Mouse (Mus musculus): Measurements from ENCODE around the gene Klf13. TPM values are rescaled to one million over a fixed set of nuclear protein-coding genes. Genes with fewer than 3 reads are reported as not detected.

Gene Klf13
- polyA plus RNA-seq, 1 experiment from 2014 or later = 32.0 TPM

DNA sequence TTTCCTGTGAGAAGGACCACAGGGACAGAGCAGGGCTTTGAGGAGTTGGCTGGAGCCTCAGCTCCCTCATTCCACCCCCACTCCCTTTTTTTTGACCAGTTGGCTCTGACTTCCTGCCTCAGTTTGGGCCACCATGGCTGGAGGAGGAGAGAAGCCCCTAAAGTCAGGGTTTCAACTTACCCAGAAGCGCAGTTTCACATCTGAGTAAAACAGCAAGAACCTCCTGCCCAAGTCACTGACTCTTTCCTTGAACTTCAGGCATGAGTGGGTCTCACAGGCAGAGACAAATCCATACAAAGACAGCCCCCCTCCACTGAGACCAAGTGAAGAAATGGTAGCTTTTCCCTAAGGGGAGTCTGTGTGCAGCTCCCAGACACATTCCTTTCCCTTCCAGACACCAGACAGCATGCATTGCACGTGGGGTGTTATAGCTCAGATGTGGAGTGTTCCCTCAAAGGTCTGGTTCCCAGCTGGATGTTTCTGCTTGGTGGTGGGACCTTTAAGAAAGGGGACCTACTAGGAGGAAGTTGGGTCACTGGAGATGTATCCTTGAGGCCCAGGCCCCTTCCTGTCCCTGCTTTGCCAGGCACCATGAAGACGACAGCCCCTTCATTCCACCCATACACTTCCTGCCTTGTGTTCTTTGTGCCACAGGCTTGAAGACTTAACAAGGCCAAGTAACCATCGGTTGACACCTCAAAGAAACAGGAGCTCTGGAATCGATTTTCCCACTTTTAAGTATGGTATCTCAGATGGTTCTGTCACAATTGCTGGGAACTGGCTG lies 27.1 kb upstream of the Klf13 start:
- ATAC-seq (ENCODE audit: low FRiP score) = no peak
- DNase-seq (ENCODE audit: low spot score, missing footprints) = peak; percentile 83
- Histone ChIP-seq H3K9ac (ENCODE audit: low read length) (no peak overlapping the region), H3K36me3 (ENCODE audit: control insufficient read depth, insufficient read depth, low read length) (no peaks in the 10 kb centered on the region), H3K9me3 (ENCODE audit: control insufficient read depth, low read length) (no peaks in the 10 kb centered on the region), H3K27me3 (ENCODE audit: control insufficient read depth, insufficient read depth, low read length) (no peaks in the 10 kb centered on the region), H3K27ac (ENCODE audit: low read depth, low read length) (no peak overlapping the region), H3K4me1 (ENCODE audit: control insufficient read depth, insufficient read depth, low read length) (no peaks in the 10 kb centered on the region), H3K4me3 (ENCODE audit: low read depth, low read length) (no peak overlapping the region), H3K4me2 (no peak overlapping the region)
- WGBS = 82% methylated on average over 5 of the region's 5 CpGs

DNA sequence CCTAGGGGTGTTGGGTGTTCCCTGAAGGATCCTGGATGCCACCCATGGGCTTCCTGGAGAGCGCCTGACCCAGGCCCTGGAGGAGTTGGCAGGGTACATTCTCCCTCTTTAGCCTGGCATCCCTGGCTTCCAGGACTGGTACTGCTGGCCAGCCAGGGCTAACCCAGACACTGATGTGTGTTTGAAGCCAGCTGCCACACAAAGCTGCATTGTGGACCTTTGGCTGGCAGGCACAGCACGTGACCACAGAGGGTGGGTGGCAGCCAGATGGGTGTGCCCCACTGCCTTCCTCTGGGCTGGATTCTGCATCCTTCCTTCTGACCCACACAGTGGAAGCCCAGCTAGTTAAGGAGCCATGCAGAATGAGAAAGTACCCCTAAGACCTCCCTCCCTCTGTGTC lies 26.4 kb upstream of the Klf13 start:
- DNase-seq (ENCODE audit: low spot score, missing footprints) = peak; percentile 74
- H3K27ac ChIP-seq (ENCODE audit: low read depth, low read length) = no peak overlapping the region

DNA sequence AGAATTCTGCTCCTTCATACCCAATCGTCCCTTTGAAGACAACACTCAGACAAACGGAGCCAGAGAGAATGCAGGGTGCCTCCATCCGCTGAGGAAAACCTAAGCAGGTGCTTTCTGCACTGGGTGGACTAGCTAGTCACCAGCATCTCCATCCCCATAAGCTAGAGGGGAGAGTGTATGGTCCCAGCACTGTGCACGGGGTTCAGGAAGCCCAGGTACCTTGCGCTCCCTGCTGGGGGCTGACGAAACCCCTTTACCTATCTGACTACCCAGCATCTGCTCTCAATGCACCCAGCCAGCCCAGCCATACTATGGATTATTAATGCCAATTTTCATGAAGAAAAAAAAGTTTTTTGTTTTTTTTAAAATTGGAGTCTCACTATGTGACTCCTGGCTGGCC lies 25.4 kb upstream of the Klf13 start:
- no peak overlapping the region for H3K4me3 ChIP-seq (ENCODE audit: low read depth, low read length)
- no peak overlapping the region for H3K4me2 ChIP-seq
- DNase-seq (ENCODE audit: low spot score, missing footprints) (peak; percentile 81), ATAC-seq (ENCODE audit: low FRiP score) (peak; percentile 47; the same call in 1 of the 2 replicates)
- H3K27ac ChIP-seq (ENCODE audit: low read depth, low read length) = no peak overlapping the region
- H3K9me3 ChIP-seq (ENCODE audit: control insufficient read depth, low read length) = no peaks in the 10 kb centered on the region
- H3K27me3 ChIP-seq (ENCODE audit: control insufficient read depth, insufficient read depth, low read length) = no peaks in the 10 kb centered on the region
- WGBS = 79% methylated on average over 6 of the region's 6 CpGs
- no peaks in the 10 kb centered on the region for H3K36me3 ChIP-seq (ENCODE audit: control insufficient read depth, insufficient read depth, low read length)
- no peaks in the 10 kb centered on the region for H3K4me1 ChIP-seq (ENCODE audit: control insufficient read depth, insufficient read depth, low read length)
- no peak overlapping the region for H3K9ac ChIP-seq (ENCODE audit: low read length)

More for the DNA sequence above, 26.4 kb upstream of the Klf13 start:
- ATAC-seq (ENCODE audit: low FRiP score) = peak; percentile 42; the same call in 1 of the 2 replicates
- H3K36me3 ChIP-seq (ENCODE audit: control insufficient read depth, insufficient read depth, low read length) = no peaks in the 10 kb centered on the region
- 83% methylated on average over 2 of the region's 2 CpGs for WGBS
- no peak overlapping the region for H3K4me3 ChIP-seq (ENCODE audit: low read depth, low read length)
- H3K27me3 ChIP-seq (ENCODE audit: control insufficient read depth, insufficient read depth, low read length) = no peaks in the 10 kb centered on the region
- H3K4me1 ChIP-seq (ENCODE audit: control insufficient read depth, insufficient read depth, low read length) = no peaks in the 10 kb centered on the region
- H3K9ac ChIP-seq (ENCODE audit: low read length) = no peak overlapping the region
- H3K9me3 ChIP-seq (ENCODE audit: control insufficient read depth, low read length) = no peaks in the 10 kb centered on the region
- no peak overlapping the region for H3K4me2 ChIP-seq

DNA sequence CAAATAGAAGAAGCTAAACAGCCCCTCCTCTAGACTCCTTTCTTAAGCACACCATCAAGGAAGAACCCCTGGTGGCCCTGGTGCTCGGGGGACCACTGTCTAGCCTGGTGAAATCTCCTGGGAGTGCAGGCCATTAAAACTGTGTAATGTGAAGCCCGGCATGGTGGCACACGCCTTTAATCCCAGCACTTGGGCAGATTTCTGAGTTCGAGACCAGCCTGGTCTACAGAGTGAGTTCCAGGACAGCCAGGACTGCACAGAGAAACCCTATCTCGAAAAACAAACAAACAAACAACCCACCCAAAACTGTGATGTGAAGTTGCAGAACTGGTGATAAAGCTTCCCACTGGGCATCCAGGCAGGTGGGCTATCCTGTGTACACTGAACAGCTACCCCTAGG lies 24.9 kb upstream of the Klf13 start:
- ATAC-seq (ENCODE audit: low FRiP score) (no peak), DNase-seq (ENCODE audit: low spot score, missing footprints) (peak; percentile 62)
- no peaks in the 10 kb centered on the region for H3K27me3 ChIP-seq (ENCODE audit: control insufficient read depth, insufficient read depth, low read length)
- H3K9ac ChIP-seq (ENCODE audit: low read length) = no peak overlapping the region
- peaks cover under 1% of the 10 kb centered on the region; the same call in 1 of the 2 replicates for H3K4me1 ChIP-seq (ENCODE audit: control insufficient read depth, insufficient read depth, low read length)
- H3K4me2 ChIP-seq = no peak overlapping the region
- no peak overlapping the region for H3K27ac ChIP-seq (ENCODE audit: low read depth, low read length)
- no peaks in the 10 kb centered on the region for H3K9me3 ChIP-seq (ENCODE audit: control insufficient read depth, low read length)
- H3K36me3 ChIP-seq (ENCODE audit: control insufficient read depth, insufficient read depth, low read length) = no peaks in the 10 kb centered on the region
- H3K4me3 ChIP-seq (ENCODE audit: low read depth, low read length) = no peak overlapping the region
- 79% methylated on average over 5 of the region's 5 CpGs for WGBS

DNA sequence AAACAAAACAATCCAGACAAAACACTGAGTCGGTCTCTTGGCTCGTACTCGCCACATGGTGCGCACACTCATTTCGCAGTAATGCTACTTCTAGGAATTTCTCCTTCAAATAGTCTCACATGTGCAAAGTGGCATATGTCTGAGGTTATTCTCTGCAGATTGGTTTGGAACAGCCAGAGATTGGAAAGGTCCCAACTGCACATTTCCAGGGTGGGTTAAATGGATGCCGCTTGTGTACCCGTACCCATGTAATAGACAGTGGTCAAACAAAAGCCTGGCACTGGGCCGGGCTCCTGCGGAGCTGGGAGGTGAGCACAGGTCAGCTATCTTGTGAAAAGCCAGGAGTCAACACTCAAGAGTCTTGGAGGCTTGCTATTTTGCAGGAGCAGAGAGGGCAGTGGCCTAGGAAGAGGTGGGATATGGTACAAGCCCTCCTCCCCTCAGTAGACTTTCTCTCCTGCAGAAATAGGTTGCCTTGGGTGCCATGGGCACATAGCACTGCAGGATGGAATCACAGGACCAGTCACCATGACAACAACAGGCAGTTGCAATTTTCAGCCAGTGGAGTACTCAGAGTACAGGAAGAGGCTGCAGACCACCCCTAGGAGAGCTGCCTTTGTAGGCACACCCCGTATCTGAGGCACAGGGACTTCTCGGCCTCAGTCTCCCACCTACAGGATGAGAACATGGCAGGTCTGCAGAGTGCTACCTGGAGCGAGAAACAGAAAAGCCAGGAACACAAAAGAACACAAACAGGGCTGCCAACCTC lies 19.3 kb upstream of the Klf13 start:
- Histone ChIP-seq H3K4me3 (ENCODE audit: low read depth, low read length) (no peak overlapping the region; the same call in 1 of the 2 replicates), H3K4me2 (peak overlapping the region; percentile 35), H3K36me3 (ENCODE audit: control insufficient read depth, insufficient read depth, low read length) (no peaks in the 10 kb centered on the region), H3K9me3 (ENCODE audit: control insufficient read depth, low read length) (no peaks in the 10 kb centered on the region), H3K27me3 (ENCODE audit: control insufficient read depth, insufficient read depth, low read length) (no peaks in the 10 kb centered on the region), H3K9ac (ENCODE audit: low read length) (peak overlapping the region; percentile 62), H3K4me1 (ENCODE audit: control insufficient read depth, insufficient read depth, low read length) (peaks cover 29% of the 10 kb centered on the region), H3K27ac (ENCODE audit: low read depth, low read length) (peak overlapping the region; percentile 99)
- ATAC-seq (ENCODE audit: low FRiP score) (peak; percentile 12; the same call in 1 of the 2 replicates), DNase-seq (ENCODE audit: low spot score, missing footprints) (peak; percentile 94)
- WGBS = 69% methylated on average over 12 of the region's 12 CpGs

DNA sequence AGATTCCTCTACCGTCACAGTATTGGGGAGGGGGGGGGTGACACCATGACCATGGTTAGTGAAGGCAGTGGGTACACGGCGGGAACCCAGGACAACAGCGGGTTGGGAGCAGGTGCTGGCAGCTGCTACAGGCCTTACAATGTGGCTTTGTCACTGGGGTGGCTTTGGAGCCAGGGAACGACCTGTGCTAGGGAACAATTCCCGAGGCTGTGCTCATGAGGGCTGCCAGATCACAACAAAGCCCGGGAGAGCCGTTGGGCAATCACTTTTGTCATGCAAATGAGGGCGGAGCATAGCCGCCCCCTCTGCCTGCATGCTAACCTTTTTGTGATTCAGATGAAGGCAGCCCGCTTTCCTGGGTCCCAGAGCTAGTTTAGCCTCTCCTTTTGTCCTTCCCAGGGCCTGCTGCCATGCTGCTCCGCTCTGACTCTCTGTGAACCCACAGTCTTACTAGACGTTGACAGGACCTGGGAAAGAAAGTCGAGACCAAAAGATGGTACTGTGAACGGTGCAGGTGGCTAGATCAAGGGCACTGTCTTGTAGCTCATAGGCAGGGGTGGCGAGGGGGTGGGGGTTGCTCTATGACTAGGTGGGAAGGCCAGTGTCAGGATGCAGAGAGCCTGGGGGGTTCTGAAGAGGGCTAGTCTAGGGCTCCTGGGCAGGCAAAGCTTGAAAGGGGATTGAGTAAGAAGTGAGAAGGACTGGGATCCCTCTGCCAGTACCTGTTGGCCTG lies 18.4 kb upstream of the Klf13 start:
- H3K27ac ChIP-seq (ENCODE audit: low read depth, low read length) = peak overlapping the region; percentile 99
- 5% methylated on average over 16 of the region's 16 CpGs for WGBS
- no peaks in the 10 kb centered on the region for H3K9me3 ChIP-seq (ENCODE audit: control insufficient read depth, low read length)
- H3K36me3 ChIP-seq (ENCODE audit: control insufficient read depth, insufficient read depth, low read length) = no peaks in the 10 kb centered on the region
- H3K4me3 ChIP-seq (ENCODE audit: low read depth, low read length) = peak overlapping the region; percentile 17
- peak overlapping the region; percentile 35 for H3K4me2 ChIP-seq
- ATAC-seq (ENCODE audit: low FRiP score) (peak; percentile 95), DNase-seq (ENCODE audit: low spot score, missing footprints) (peak; percentile 98)
- H3K9ac ChIP-seq (ENCODE audit: low read length) = peak overlapping the region; percentile 62
- H3K4me1 ChIP-seq (ENCODE audit: control insufficient read depth, insufficient read depth, low read length) = peaks cover 34% of the 10 kb centered on the region
- H3K27me3 ChIP-seq (ENCODE audit: control insufficient read depth, insufficient read depth, low read length) = no peaks in the 10 kb centered on the region

DNA sequence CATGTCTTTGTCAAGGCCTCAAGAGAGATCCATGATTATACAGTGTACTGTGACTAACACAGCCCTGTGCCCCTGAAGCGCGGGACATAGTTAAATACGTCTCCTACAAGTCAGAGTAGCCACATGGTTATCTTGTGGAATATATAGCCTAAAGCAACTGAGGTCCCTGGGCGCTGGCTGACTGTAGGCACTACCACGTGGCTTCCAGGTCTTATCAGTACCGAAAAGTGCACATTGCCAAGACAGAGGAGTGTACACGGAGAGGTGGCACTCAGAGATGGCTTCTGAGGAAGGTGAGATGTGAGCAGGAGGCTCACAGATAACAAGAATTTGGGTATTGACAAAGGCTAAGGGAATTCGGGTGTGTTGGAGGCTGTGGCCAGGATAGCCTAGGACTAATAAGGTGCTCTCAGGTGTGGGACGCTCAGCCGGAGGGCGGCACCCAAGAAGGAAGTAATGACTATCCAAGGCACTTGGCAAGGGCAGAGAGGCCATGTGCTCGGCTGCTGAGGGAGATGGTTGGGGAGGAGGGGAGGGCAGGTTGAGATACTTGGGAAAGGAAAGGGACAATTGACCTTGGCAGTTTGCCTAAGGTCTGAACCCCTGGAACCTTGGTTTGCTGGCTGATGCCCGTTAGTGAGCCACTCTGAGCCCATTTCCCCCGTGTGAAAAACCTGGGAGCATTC lies 17.6 kb upstream of the Klf13 start:
- Histone ChIP-seq H3K4me3 (ENCODE audit: low read depth, low read length) (no peak overlapping the region), H3K9me3 (ENCODE audit: control insufficient read depth, low read length) (no peaks in the 10 kb centered on the region), H3K27ac (ENCODE audit: low read depth, low read length) (peak overlapping the region; percentile 99), H3K4me1 (ENCODE audit: control insufficient read depth, insufficient read depth, low read length) (peaks cover 37% of the 10 kb centered on the region), H3K4me2 (0 out of 2 replicates have a peak overlapping the region, but pooled peaks have one; percentile 13), H3K9ac (ENCODE audit: low read length) (peak overlapping the region; percentile 44), H3K27me3 (ENCODE audit: control insufficient read depth, insufficient read depth, low read length) (no peaks in the 10 kb centered on the region), H3K36me3 (ENCODE audit: control insufficient read depth, insufficient read depth, low read length) (no peaks in the 10 kb centered on the region)
- 69% methylated on average over 14 of the region's 14 CpGs for WGBS
- DNase-seq (ENCODE audit: low spot score, missing footprints) = peak; percentile 89
- no peak; the same call in 1 of the 2 replicates for ATAC-seq (ENCODE audit: low FRiP score)

DNA sequence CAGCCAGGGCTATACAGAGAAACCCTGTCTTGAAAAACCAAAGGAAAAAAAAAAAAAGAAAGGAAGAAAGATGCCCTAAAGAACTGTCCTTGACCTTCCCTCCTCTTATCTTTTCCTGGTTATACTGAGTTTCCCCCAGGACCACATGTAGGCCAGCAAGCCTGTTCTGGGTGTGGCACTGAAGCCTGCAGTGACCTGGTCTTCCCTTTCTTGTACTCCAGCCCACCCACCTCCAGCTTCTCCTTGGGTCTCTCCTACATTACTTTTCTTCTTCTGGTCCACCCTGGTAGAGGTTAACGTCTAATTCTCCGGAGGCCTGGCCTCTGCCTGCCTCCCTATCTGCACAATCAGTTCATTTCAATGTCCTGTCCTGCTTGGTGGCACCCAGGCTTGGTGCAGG lies 16.7 kb upstream of the Klf13 start:
- no peaks in the 10 kb centered on the region for H3K27me3 ChIP-seq (ENCODE audit: control insufficient read depth, insufficient read depth, low read length)
- H3K27ac ChIP-seq (ENCODE audit: low read depth, low read length) = no peak overlapping the region
- no peak overlapping the region for H3K4me3 ChIP-seq (ENCODE audit: low read depth, low read length)
- no peaks in the 10 kb centered on the region for H3K36me3 ChIP-seq (ENCODE audit: control insufficient read depth, insufficient read depth, low read length)
- no peak for ATAC-seq (ENCODE audit: low FRiP score)
- WGBS = 93% methylated on average over 2 of the region's 2 CpGs
- peaks cover 37% of the 10 kb centered on the region for H3K4me1 ChIP-seq (ENCODE audit: control insufficient read depth, insufficient read depth, low read length)
- H3K4me2 ChIP-seq = no peak overlapping the region
- no peaks in the 10 kb centered on the region for H3K9me3 ChIP-seq (ENCODE audit: control insufficient read depth, low read length)
- no peak overlapping the region for H3K9ac ChIP-seq (ENCODE audit: low read length)
- peak; percentile 59 for DNase-seq (ENCODE audit: low spot score, missing footprints)

All from midbrain, embryonic 11.5 days (tissue).